Mouse (Mus musculus) midbrain, embryonic 16.5 days (tissue): ENCODE measurements around the gene Eif3m. TPM values are rescaled to one million over a fixed set of nuclear protein-coding genes. Genes with fewer than 3 reads are reported as not detected.

ENCODE experiments used
- ATAC-seq: fragments of 200-750 bp; cut with Nextera tagmentation; 2 replicates; pipeline ENCODE4 v1.8.0; 2017; ENCODE audit warnings: moderate TSS enrichment
- H3K27ac ChIP-seq: fragments of 300-500 bp; sonication (generic); 2 replicates; pipeline ENCODE4 v1.5.1; 2014; ENCODE audit warnings: mild to moderate bottlenecking, low read length, mixed read lengths
- H3K27me3 ChIP-seq: fragments of 300-500 bp; sonication (generic); 2 replicates; pipeline ENCODE4 v1.6.1; 2014; ENCODE audit warnings: low read depth, low read length, mixed read lengths; ENCODE audit not compliant: control insufficient read depth, insufficient read depth
- H3K36me3 ChIP-seq: fragments of 300-500 bp; sonication (generic); 2 replicates; pipeline ENCODE4 v1.6.1; 2014; ENCODE audit warnings: mild to moderate bottlenecking, low read length, moderate library complexity, mixed read lengths; ENCODE audit not compliant: control insufficient read depth, insufficient read depth
- H3K4me1 ChIP-seq: fragments of 300-500 bp; sonication (generic); 2 replicates; pipeline ENCODE4 v1.6.1; 2014; ENCODE audit warnings: mild to moderate bottlenecking, low read length, mixed read lengths; ENCODE audit not compliant: control insufficient read depth, insufficient read depth
- H3K4me2 ChIP-seq: fragments of 300-500 bp; sonication (generic); 2 replicates; pipeline ENCODE4 v1.6.1; 2014; ENCODE audit warnings: mild to moderate bottlenecking, low read length, mixed read lengths
- H3K4me3 ChIP-seq: fragments of 300-500 bp; sonication (generic); 2 replicates; pipeline ENCODE4 v1.5.1; 2014; ENCODE audit warnings: low read depth, mild to moderate bottlenecking, low read length, moderate library complexity, mixed read lengths
- H3K9ac ChIP-seq: fragments of 300-500 bp; sonication (generic); 2 replicates; pipeline ENCODE4 v1.6.1; 2014; ENCODE audit warnings: low read depth, low read length, mixed read lengths
- H3K9me3 ChIP-seq: fragments of 300-500 bp; sonication (generic); replicated peaks from 2 replicates; pipeline ENCODE4 v1.6.1; 2014; ENCODE audit warnings: mild to moderate bottlenecking, low read length, mixed read lengths; ENCODE audit not compliant: control insufficient read depth, poor library complexity, severe bottlenecking
- WGBS: fragments of 180-500 bp; shearing (Covaris S2); extraction: QIAGEN DNeasy Blood & Tissue Kit; methylation state at CpG from one replicate; pipeline ENCODE4 v1.1.7; 2014; 5-methylcytosine and 5-hydroxymethylcytosine counted together
- polyA plus RNA-seq: library from polyadenylated mRNA; unstranded; fragments of >200 nt; fragmentation: Nextera tagmentation; extraction: Ambion mirVana; gene quantifications from 2 replicates; pipeline ENCODE4 v1.2.1, GENCODE M21; 2015

Gene Eif3m
- polyA plus RNA-seq, 1 experiment from 2014 or later: 150 TPM

DNA sequence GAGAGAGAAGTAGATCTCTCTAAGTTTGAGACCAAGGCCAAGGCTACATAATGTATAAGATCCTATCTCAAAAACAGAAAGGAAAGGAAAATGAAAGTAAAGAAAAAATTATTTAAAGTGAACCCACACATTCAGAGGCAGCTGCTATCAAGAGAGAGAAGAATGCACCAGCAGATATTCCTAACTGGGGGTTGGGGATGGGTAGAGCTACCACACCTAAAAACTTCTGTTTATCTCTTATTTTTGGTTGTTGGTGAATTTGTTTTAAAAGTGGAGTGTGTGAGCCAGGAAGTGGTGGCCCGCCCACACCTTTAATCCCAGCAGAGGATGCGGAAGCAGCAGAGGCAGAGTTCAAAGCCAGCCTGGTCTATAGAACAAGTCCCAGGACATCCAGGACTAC is 5.0 kb upstream of the Eif3m start:
- Histone ChIP-seq H3K27me3 (no peaks in the 10 kb centered on the region), H3K27ac (no peak overlapping the region), H3K4me2 (no peak overlapping the region), H3K4me3 (no peak overlapping the region), H3K9me3 (no peaks in the 10 kb centered on the region), H3K36me3 (no peaks in the 10 kb centered on the region), H3K9ac (no peak overlapping the region), H3K4me1 (peaks cover 6% of the 10 kb centered on the region; the same call in 1 of the 2 replicates)
- ATAC-seq: no peak
- 91% methylated on average over 2 of the region's 2 CpGs for WGBS

- H3K9me3 ChIP-seq: no peaks in the 10 kb centered on the region
- H3K9ac ChIP-seq: no peak overlapping the region
- H3K36me3 ChIP-seq: no peaks in the 10 kb centered on the region
- no peak overlapping the region for H3K4me2 ChIP-seq
- no peaks in the 10 kb centered on the region for H3K27me3 ChIP-seq
- ATAC-seq: no peak
- no peak overlapping the region for H3K4me3 ChIP-seq
- H3K27ac ChIP-seq: no peak overlapping the region
- WGBS: 82% methylated on average over 12 of the region's 12 CpGs
- H3K4me1 ChIP-seq: peaks cover 6% of the 10 kb centered on the region
Observed at GRCm38 (mm10) chr2:105021256-105021655, 4.4 kb upstream of the Eif3m start.

DNA sequence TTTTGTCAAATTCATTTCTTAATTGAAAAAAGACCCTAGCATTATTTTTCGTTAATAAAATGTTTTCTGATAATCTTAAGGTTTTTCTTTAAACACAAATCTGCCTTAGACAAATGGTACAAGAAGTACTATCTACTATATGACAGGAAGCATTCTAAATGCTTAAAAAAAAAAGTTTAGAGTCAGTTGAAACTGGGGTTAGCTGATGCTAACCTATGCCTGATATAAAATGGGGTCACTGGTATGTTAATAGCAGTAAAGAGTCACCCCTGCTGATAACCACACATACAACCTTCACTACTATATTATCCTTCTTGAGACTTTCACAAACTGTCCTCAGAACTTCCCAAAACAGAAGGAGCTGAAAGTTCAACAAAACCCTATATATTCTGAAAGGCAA is 2.6 kb upstream of the Eif3m start:
- Histone ChIP-seq H3K36me3 (no peaks in the 10 kb centered on the region), H3K9me3 (no peaks in the 10 kb centered on the region), H3K27ac (no peak overlapping the region), H3K4me3 (no peak overlapping the region), H3K9ac (no peak overlapping the region), H3K4me1 (peaks cover 19% of the 10 kb centered on the region), H3K27me3 (no peaks in the 10 kb centered on the region), H3K4me2 (no peak overlapping the region)
- no peak for ATAC-seq
- WGBS: 78% methylated on average over 1 of the region's 1 CpGs

DNA sequence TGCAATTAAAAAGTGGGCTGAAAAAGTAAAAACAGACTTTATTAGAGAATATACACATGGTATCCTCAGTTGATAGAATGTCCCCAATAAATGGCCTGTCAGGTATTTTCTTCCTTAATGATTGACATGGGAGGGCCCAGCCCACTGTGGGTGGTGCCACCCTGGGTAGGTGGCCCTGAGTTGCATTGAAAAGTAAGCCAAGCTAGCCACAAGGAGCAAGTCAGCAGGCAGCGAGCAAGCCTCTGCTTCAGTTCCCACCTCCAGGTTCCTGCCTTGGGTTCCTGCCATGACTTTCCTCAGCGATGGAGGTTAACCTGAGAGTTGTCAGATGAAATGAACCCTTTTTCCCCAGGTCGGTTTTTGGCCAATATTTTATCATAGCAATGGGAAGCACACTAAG is 922 bp upstream of the Eif3m start:
- no peak overlapping the region for H3K9ac ChIP-seq
- no peak overlapping the region for H3K4me2 ChIP-seq
- H3K4me1 ChIP-seq: peaks cover 19% of the 10 kb centered on the region
- H3K36me3 ChIP-seq: peaks cover 1% of the 10 kb centered on the region
- ATAC-seq: no peak
- no peaks in the 10 kb centered on the region for H3K9me3 ChIP-seq
- no peak overlapping the region for H3K27ac ChIP-seq
- 87% methylated on average over 3 of the region's 3 CpGs for WGBS
- H3K4me3 ChIP-seq: no peak overlapping the region
- H3K27me3 ChIP-seq: no peaks in the 10 kb centered on the region

- H3K9ac ChIP-seq: peak overlapping the region; percentile 93
- ATAC-seq: peak; percentile 90
- peaks cover 19% of the 10 kb centered on the region for H3K4me1 ChIP-seq
- H3K4me3 ChIP-seq: peak overlapping the region; percentile 93
- H3K27me3 ChIP-seq: no peaks in the 10 kb centered on the region
- no peaks in the 10 kb centered on the region for H3K9me3 ChIP-seq
- under 1% methylated on average over 43 of the region's 43 CpGs for WGBS
- peaks cover 9% of the 10 kb centered on the region for H3K36me3 ChIP-seq
- H3K4me2 ChIP-seq: peak overlapping the region; percentile 93
- peak overlapping the region; percentile 78 for H3K27ac ChIP-seq
Observed at GRCm38 (mm10) chr2:105016192-105016966, 501 bp downstream of the Eif3m start.

GRCm38 (mm10) chr2:105007236-105007635 is 9.6 kb downstream of the Eif3m start:
- Histone ChIP-seq H3K36me3 (peaks cover 25% of the 10 kb centered on the region), H3K4me1 (no peaks in the 10 kb centered on the region), H3K27me3 (no peaks in the 10 kb centered on the region), H3K9me3 (no peaks in the 10 kb centered on the region), H3K27ac (no peak overlapping the region), H3K4me2 (no peak overlapping the region), H3K9ac (no peak overlapping the region), H3K4me3 (no peak overlapping the region)
- ATAC-seq: no peak

GRCm38 (mm10) chr2:104996201-104996600 is 20.7 kb downstream of the Eif3m start:
- H3K27me3 ChIP-seq: no peaks in the 10 kb centered on the region
- H3K4me2 ChIP-seq: no peak overlapping the region
- H3K4me3 ChIP-seq: no peak overlapping the region
- no peak overlapping the region for H3K27ac ChIP-seq
- H3K36me3 ChIP-seq: no peaks in the 10 kb centered on the region; the same call in 1 of the 2 replicates
- H3K4me1 ChIP-seq: no peaks in the 10 kb centered on the region
- no peaks in the 10 kb centered on the region for H3K9me3 ChIP-seq
- 92% methylated on average over 3 of the region's 3 CpGs for WGBS
- H3K9ac ChIP-seq: no peak overlapping the region
- no peak for ATAC-seq

- Histone ChIP-seq H3K36me3 (no peaks in the 10 kb centered on the region; the same call in 1 of the 2 replicates), H3K27me3 (no peaks in the 10 kb centered on the region), H3K4me3 (no peak overlapping the region), H3K4me2 (no peak overlapping the region), H3K4me1 (no peaks in the 10 kb centered on the region), H3K9ac (no peak overlapping the region), H3K9me3 (no peaks in the 10 kb centered on the region), H3K27ac (no peak overlapping the region)
- no peak for ATAC-seq
- 78% methylated on average over 2 of the region's 2 CpGs for WGBS
Observed at GRCm38 (mm10) chr2:104994436-104994835, 22.4 kb downstream of the Eif3m start.

DNA sequence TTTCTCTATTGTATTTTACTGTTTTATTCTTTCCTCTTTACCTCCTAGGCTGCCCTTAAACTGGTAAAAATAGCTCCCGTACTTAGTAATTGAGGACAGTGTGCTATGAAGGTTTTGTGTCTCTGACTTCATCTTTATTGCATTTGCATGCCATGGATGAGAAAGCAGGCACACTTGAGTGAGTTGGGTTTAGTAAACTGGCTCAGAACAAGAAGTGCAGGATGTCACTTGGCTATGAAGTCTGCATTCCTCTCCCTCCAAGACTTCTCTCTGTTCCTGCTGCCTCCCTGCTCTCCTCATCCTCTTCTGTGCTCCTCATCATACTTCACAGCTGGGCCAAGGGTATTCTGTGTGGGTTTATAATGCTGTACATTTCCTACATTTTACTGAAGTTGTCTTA is 27.9 kb downstream of the Eif3m start:
- H3K4me1 ChIP-seq: no peaks in the 10 kb centered on the region
- ATAC-seq: no peak
- H3K27me3 ChIP-seq: no peaks in the 10 kb centered on the region
- WGBS: 87% methylated on average over 1 of the region's 1 CpGs
- H3K4me3 ChIP-seq: no peak overlapping the region
- H3K9me3 ChIP-seq: no peaks in the 10 kb centered on the region
- H3K27ac ChIP-seq: no peak overlapping the region
- no peak overlapping the region for H3K9ac ChIP-seq
- H3K4me2 ChIP-seq: no peak overlapping the region
- H3K36me3 ChIP-seq: no peaks in the 10 kb centered on the region
